ENCODE assay signal across 17 mouse cellular contexts in genomic region chr12:108246759-108247500, GRCm38 (mm10). TPM values are rescaled to one million over a fixed set of nuclear protein-coding genes. Genes with fewer than 3 reads are reported as not detected.
DNase-seq lines count a peak whose midpoint lies in the region; ATAC-seq lines count a peak whose summit lies in the region.
"Had no signal": no experiment of that assay in that cellular context is flagged by ENCODE, and none has a peak within 500 bp of the region (broad histone marks: within the 10 kb centered on the region; RNA-seq: fewer than 3 reads in every experiment).

No protein-coding gene starts in this region.

- H3K4me3 ChIP-seq in heart, embryonic 15.5 days, result no peak overlapping the region
- no peak overlapping the region for H3K4me3 ChIP-seq in neural tube, embryonic 11.5 days (ENCODE audit: low read depth, low read length)
- H3K4me3 ChIP-seq: hindbrain, embryonic 13.5 days; kidney, embryonic 15.5 days; limb, embryonic 10.5 days; liver, embryonic 13.5 days had no signal

- H3K27me3 ChIP-seq in heart, embryonic 15.5 days, result no peaks in the 10 kb centered on the region
- H3K27me3 ChIP-seq in neural tube, embryonic 11.5 days (ENCODE audit: control insufficient read depth, insufficient read depth, low read length), result no peaks in the 10 kb centered on the region
- H3K27me3 ChIP-seq: hindbrain, embryonic 13.5 days; kidney, embryonic 15.5 days; liver, embryonic 13.5 days; Patski had no signal

- H3K4me1 ChIP-seq in heart, embryonic 15.5 days (replicated peaks), result peaks cover 94% of the 10 kb centered on the region
- peaks cover 57% of the 10 kb centered on the region for H3K4me1 ChIP-seq in neural tube, embryonic 11.5 days (ENCODE audit: control insufficient read depth, insufficient read depth, low read length)

- H3K4me2 ChIP-seq in heart, embryonic 15.5 days, result no peak overlapping the region
- H3K4me2 ChIP-seq in neural tube, embryonic 11.5 days (ENCODE audit: low read depth), result no peak overlapping the region
- H3K4me2 ChIP-seq: hindbrain, embryonic 13.5 days; kidney, embryonic 15.5 days; liver, embryonic 13.5 days had no signal

- intact Hi-C loops in gastrocnemius, postnatal 36 days (cut with DNase I), result no loop called here

- WGBS in heart, embryonic 15.5 days, result 69% methylated on average over 10 of the region's 10 CpGs
- WGBS in neural tube, embryonic 11.5 days, result 80% methylated on average over 10 of the region's 10 CpGs

- peak; percentile 34 for DNase-seq in adrenal gland, postnatal 14 days
- no peak for DNase-seq in adrenal gland, postnatal 25 days
- no peak for DNase-seq in heart, adult 18-20 months
- DNase-seq in neural tube, embryonic 11.5 days (ENCODE audit: low spot score), result no peak
- DNase-seq in neural tube, embryonic 10.5 days (ENCODE audit: extremely low spot score, low spot score), result no peak
- DNase-seq in ovary, adult 18-20 months (ENCODE audit: low spot score), result no peak
- DNase-seq in gastrocnemius, postnatal 36 days, result no peak
- DNase-seq: liver, embryonic 13.5 days; lung, postnatal 10 days; right cerebral cortex, postnatal 4 days; thymus, postnatal 36 days had no signal

- no peaks in the 10 kb centered on the region for H3K9me3 ChIP-seq in heart, embryonic 15.5 days (replicated peaks)
- H3K9me3 ChIP-seq in neural tube, embryonic 11.5 days (ENCODE audit: control insufficient read depth, low read length), result no peaks in the 10 kb centered on the region
- H3K9me3 ChIP-seq: hindbrain, embryonic 13.5 days; kidney, embryonic 15.5 days; limb, embryonic 10.5 days; liver, embryonic 13.5 days had no signal

- peak overlapping the region; percentile 47 for H3K27ac ChIP-seq in heart, embryonic 15.5 days
- 0 out of 2 replicates have a peak overlapping the region, but pooled peaks have one; percentile 8 for H3K27ac ChIP-seq in neural tube, embryonic 11.5 days (ENCODE audit: low read depth, low read length)
- H3K27ac ChIP-seq: hindbrain, embryonic 13.5 days; kidney, embryonic 15.5 days; limb, embryonic 10.5 days; liver, embryonic 13.5 days had no signal

- H3K9ac ChIP-seq in heart, embryonic 15.5 days, result no peak overlapping the region
- H3K9ac ChIP-seq in neural tube, embryonic 11.5 days (ENCODE audit: low read length), result no peak overlapping the region
- H3K9ac ChIP-seq: hindbrain, embryonic 13.5 days; kidney, embryonic 15.5 days; liver, embryonic 13.5 days had no signal

- ATAC-seq in heart, embryonic 15.5 days (replicated peaks; ENCODE audit: insufficient number of reproducible peaks, insufficient read depth, low FRiP score, low read depth), result no peak
- ATAC-seq in neural tube, embryonic 11.5 days (ENCODE audit: insufficient read depth, low FRiP score, low TSS enrichment), result no peak
- ATAC-seq: Patski had no signal

- H3K36me3 ChIP-seq in heart, embryonic 15.5 days, result no peaks in the 10 kb centered on the region
- no peaks in the 10 kb centered on the region for H3K36me3 ChIP-seq in neural tube, embryonic 11.5 days (ENCODE audit: control insufficient read depth, insufficient read depth, low read length)
- H3K36me3 ChIP-seq: hindbrain, embryonic 13.5 days; kidney, embryonic 15.5 days; limb, embryonic 10.5 days; liver, embryonic 13.5 days had no signal

RNA-seq across cellular contexts. Expression of gene Ccdc85c, which starts 28.3 kb away (rescaled TPM):
- 21.6 and 23.0 TPM in 2 replicates for total RNA-seq in adrenal gland, postnatal 14 days (2021)
- 19.4 and 19.9 TPM in 2 replicates for total RNA-seq in adrenal gland, postnatal 25 days (2021)
- polyA plus RNA-seq in heart, embryonic 15.5 days (2015; fragmentation: Nextera tagmentation; extraction: Ambion mirVana), result 4.7 and 5.7 TPM in 2 replicates
- 10 to 100 TPM; 38.5 to 42.5 TPM for total RNA-seq in heart, adult 18-20 months (2021)
- 18.9 and 20.3 TPM in 2 replicates for polyA plus RNA-seq in neural tube, embryonic 11.5 days (2014; fragmentation: Nextera tagmentation; extraction: Ambion mirVana)
- 10 to 100 TPM; 24.0 to 26.5 TPM for total RNA-seq in gastrocnemius, postnatal 36 days (2021)

RNA-seq across cellular contexts. Expression of gene Hhipl1, which starts 59.1 kb away (rescaled TPM):
- 0.67 and 0.79 TPM in 2 replicates for total RNA-seq in adrenal gland, postnatal 14 days (2021)
- 0.48 and 0.67 TPM in 2 replicates for total RNA-seq in adrenal gland, postnatal 25 days (2021)
- 1.0 TPM in 2 replicates for polyA plus RNA-seq in heart, embryonic 15.5 days (2015; fragmentation: Nextera tagmentation; extraction: Ambion mirVana)
- total RNA-seq in heart, adult 18-20 months (2021), result 1 to 10 TPM; 1.3 to 2.1 TPM
- 1.0 TPM in 2 replicates for polyA plus RNA-seq in neural tube, embryonic 11.5 days (2014; fragmentation: Nextera tagmentation; extraction: Ambion mirVana)
- 1 to 10 TPM in 1 of 2 experiments, under 1 TPM in 1; 0.74 to 1.3 TPM for total RNA-seq in gastrocnemius, postnatal 36 days (2021)
- total RNA-seq: megakaryocyte-erythroid progenitor cell, adult 5-6 weeks had no signal
- polyA plus RNA-seq: liver, embryonic 13.5 days had no signal
